ENCODE assay signal across 12 mouse cellular contexts in the genomic region with DNA sequence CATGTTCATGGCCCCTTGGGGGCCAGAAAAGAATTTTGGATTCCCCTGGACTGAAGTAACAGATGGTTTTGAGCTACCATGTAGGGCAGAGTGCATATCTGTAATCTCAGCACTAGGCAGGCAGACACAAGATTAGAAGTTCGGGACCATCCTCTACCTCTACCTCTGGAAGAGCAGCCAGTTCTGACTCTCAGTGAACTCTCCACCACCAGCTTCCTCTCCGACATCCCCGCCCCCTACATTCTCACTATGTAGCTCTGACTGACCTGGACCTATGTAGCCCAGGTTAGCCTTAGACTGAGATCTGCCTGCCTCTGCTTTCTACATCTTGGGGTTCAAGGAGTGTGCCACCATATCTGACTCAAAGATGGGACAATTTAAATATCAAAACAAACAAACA. TPM values are rescaled to one million over a fixed set of nuclear protein-coding genes. Genes with fewer than 3 reads are reported as not detected.
DNase-seq lines count a peak whose midpoint lies in the region; ATAC-seq and TF ChIP-seq lines count a peak whose summit lies in the region.
"Had no signal": no experiment of that assay in that cellular context is flagged by ENCODE, and none has a peak within 500 bp of the region (broad histone marks: within the 10 kb centered on the region; RNA-seq: fewer than 3 reads in every experiment).

No protein-coding gene starts in this region.

- H3K9me3 ChIP-seq in hindbrain, embryonic 10.5 days, result 0 out of 2 replicates have a peak, but pooled peaks cover 5% of the 10 kb centered on the region
- no peaks in the 10 kb centered on the region for H3K9me3 ChIP-seq in hindbrain, embryonic 13.5 days
- H3K9me3 ChIP-seq in midbrain, embryonic 10.5 days (replicated peaks), result no peaks in the 10 kb centered on the region
- H3K9me3 ChIP-seq in midbrain, postnatal 0 days (ENCODE audit: low read length), result no peaks in the 10 kb centered on the region
- no peaks in the 10 kb centered on the region for H3K9me3 ChIP-seq in hindbrain, embryonic 16.5 days (ENCODE audit: control insufficient read depth, low read length)
- H3K9me3 ChIP-seq in stomach, embryonic 15.5 days, result no peaks in the 10 kb centered on the region
- H3K9me3 ChIP-seq: liver, embryonic 15.5 days had no signal

- peaks cover 27% of the 10 kb centered on the region for H3K4me1 ChIP-seq in hindbrain, embryonic 10.5 days (replicated peaks)
- H3K4me1 ChIP-seq in hindbrain, embryonic 13.5 days (replicated peaks), result peaks cover 16% of the 10 kb centered on the region
- H3K4me1 ChIP-seq in midbrain, embryonic 10.5 days, result peaks cover 21% of the 10 kb centered on the region
- no peaks in the 10 kb centered on the region for H3K4me1 ChIP-seq in midbrain, postnatal 0 days (ENCODE audit: insufficient read depth, low read length)
- H3K4me1 ChIP-seq in hindbrain, embryonic 16.5 days (ENCODE audit: control insufficient read depth, insufficient read depth, low read depth, low read length), result peaks cover 14% of the 10 kb centered on the region
- peaks cover 29% of the 10 kb centered on the region for H3K4me1 ChIP-seq in stomach, embryonic 15.5 days

- H3K9ac ChIP-seq in hindbrain, embryonic 13.5 days, result no peak overlapping the region
- no peak overlapping the region for H3K9ac ChIP-seq in midbrain, postnatal 0 days (replicated peaks; ENCODE audit: low read length, poor library complexity, severe bottlenecking)
- no peak overlapping the region for H3K9ac ChIP-seq in hindbrain, embryonic 16.5 days (ENCODE audit: low read depth, low read length)
- no peak overlapping the region for H3K9ac ChIP-seq in stomach, embryonic 15.5 days

- ATAC-seq in hindbrain, embryonic 13.5 days (ENCODE audit: low FRiP score), result no peak
- ATAC-seq in midbrain, postnatal 0 days (ENCODE audit: low FRiP score), result no peak
- no peak for ATAC-seq in hindbrain, embryonic 16.5 days
- ATAC-seq in stomach, embryonic 15.5 days (ENCODE audit: insufficient read depth, low FRiP score, low read depth), result no peak

- TF ChIP-seq CTCF in midbrain, postnatal 0 days (IDR thresholded peaks at IDR 0.05), result no peak

- peaks cover 16% of the 10 kb centered on the region for H3K36me3 ChIP-seq in hindbrain, embryonic 10.5 days
- peaks cover 16% of the 10 kb centered on the region for H3K36me3 ChIP-seq in hindbrain, embryonic 13.5 days
- H3K36me3 ChIP-seq in midbrain, embryonic 10.5 days, result peaks cover 16% of the 10 kb centered on the region
- peaks cover 3% of the 10 kb centered on the region; the same call in 1 of the 2 replicates for H3K36me3 ChIP-seq in midbrain, postnatal 0 days (ENCODE audit: insufficient read depth, low read length)
- H3K36me3 ChIP-seq in hindbrain, embryonic 16.5 days (ENCODE audit: control insufficient read depth, insufficient read depth, low read length), result peaks cover 7% of the 10 kb centered on the region
- 0 out of 2 replicates have a peak, but pooled peaks cover 3% of the 10 kb centered on the region for H3K36me3 ChIP-seq in stomach, embryonic 15.5 days

- no peak overlapping the region for H3K4me2 ChIP-seq in hindbrain, embryonic 13.5 days
- H3K4me2 ChIP-seq in midbrain, postnatal 0 days (ENCODE audit: low read depth, low read length, poor library complexity, severe bottlenecking), result no peak overlapping the region
- peak overlapping the region; percentile 55 for H3K4me2 ChIP-seq in hindbrain, embryonic 16.5 days (ENCODE audit: low read length)
- peak overlapping the region; percentile 57 for H3K4me2 ChIP-seq in stomach, embryonic 15.5 days

- peak overlapping the region; percentile 54; the same call in 1 of the 2 replicates for H3K4me3 ChIP-seq in hindbrain, embryonic 10.5 days
- H3K4me3 ChIP-seq in hindbrain, embryonic 13.5 days, result no peak overlapping the region
- H3K4me3 ChIP-seq in midbrain, embryonic 10.5 days, result peak overlapping the region; percentile 55; the same call in 1 of the 2 replicates
- no peak overlapping the region for H3K4me3 ChIP-seq in midbrain, postnatal 0 days (ENCODE audit: low read depth, low read length)
- H3K4me3 ChIP-seq in hindbrain, embryonic 16.5 days (ENCODE audit: low read length), result no peak overlapping the region
- H3K4me3 ChIP-seq in stomach, embryonic 15.5 days (replicated peaks), result peak overlapping the region; percentile 58

- H3K27me3 ChIP-seq in hindbrain, embryonic 10.5 days (ENCODE audit: insufficient read depth, poor library complexity, severe bottlenecking), result no peaks in the 10 kb centered on the region; the same call in 1 of the 2 replicates
- H3K27me3 ChIP-seq in hindbrain, embryonic 13.5 days, result no peaks in the 10 kb centered on the region
- 0 out of 2 replicates have a peak, but pooled peaks cover 3% of the 10 kb centered on the region for H3K27me3 ChIP-seq in midbrain, embryonic 10.5 days (ENCODE audit: low read depth, poor library complexity, severe bottlenecking)
- no peaks in the 10 kb centered on the region for H3K27me3 ChIP-seq in midbrain, postnatal 0 days (ENCODE audit: insufficient read depth, low read length)
- no peaks in the 10 kb centered on the region for H3K27me3 ChIP-seq in hindbrain, embryonic 16.5 days (replicated peaks; ENCODE audit: control insufficient read depth, insufficient read depth, low read length)
- H3K27me3 ChIP-seq in stomach, embryonic 15.5 days (replicated peaks), result no peaks in the 10 kb centered on the region

- no peak overlapping the region for H3K27ac ChIP-seq in hindbrain, embryonic 10.5 days
- H3K27ac ChIP-seq in hindbrain, embryonic 13.5 days, result no peak overlapping the region
- no peak overlapping the region for H3K27ac ChIP-seq in midbrain, embryonic 10.5 days (replicated peaks)
- H3K27ac ChIP-seq in midbrain, postnatal 0 days (ENCODE audit: low read depth, low read length), result no peak overlapping the region
- no peak overlapping the region for H3K27ac ChIP-seq in hindbrain, embryonic 16.5 days (ENCODE audit: low read depth, low read length)
- no peak overlapping the region for H3K27ac ChIP-seq in stomach, embryonic 15.5 days
- H3K27ac ChIP-seq: liver, embryonic 15.5 days had no signal

- DNase-seq in hindbrain, embryonic 10.5 days (ENCODE audit: low spot score), result no peak
- DNase-seq in midbrain, embryonic 10.5 days (ENCODE audit: low spot score), result no peak
- no peak for DNase-seq in midbrain, postnatal 0 days (ENCODE audit: low spot score)
- DNase-seq in right cerebral cortex, postnatal 4 days, result no peak
- no peak for DNase-seq in kidney, adult 11 months
- DNase-seq: adrenal gland, adult 2 months; cerebellum, postnatal 14 days; kidney, postnatal 36 days had no signal

- 80% methylated on average over 3 of the region's 3 CpGs for WGBS in hindbrain, embryonic 10.5 days
- WGBS in hindbrain, embryonic 13.5 days, result 90% methylated on average over 3 of the region's 3 CpGs
- WGBS in midbrain, embryonic 10.5 days, result 78% methylated on average over 3 of the region's 3 CpGs
- 81% methylated on average over 3 of the region's 3 CpGs for WGBS in midbrain, postnatal 0 days
- 84% methylated on average over 3 of the region's 3 CpGs for WGBS in hindbrain, embryonic 16.5 days
- 60% methylated on average over 3 of the region's 3 CpGs for WGBS in stomach, embryonic 15.5 days

RNA-seq across cellular contexts. Expression of a gene that starts 0.9 kb away (rescaled TPM):
- polyA plus RNA-seq in hindbrain, embryonic 10.5 days (2016; fragmentation: Nextera tagmentation; extraction: Ambion mirVana), result 12.1 and 12.5 TPM in 2 replicates
- polyA plus RNA-seq in hindbrain, embryonic 13.5 days (2015; fragmentation: Nextera tagmentation; extraction: Ambion mirVana), result 5.2 and 6.4 TPM in 2 replicates
- 12.5 and 13.6 TPM in 2 replicates for polyA plus RNA-seq in midbrain, embryonic 10.5 days (2016; fragmentation: Nextera tagmentation; extraction: Ambion mirVana)
- total RNA-seq in midbrain, postnatal 0 days (2014; rRNA removed), result 5.6 and 5.9 TPM in 2 replicates
- polyA plus RNA-seq in midbrain, postnatal 0 days (2015; fragmentation: Nextera tagmentation; extraction: Ambion mirVana), result 3.9 and 4.3 TPM in 2 replicates
- polyA plus RNA-seq in hindbrain, embryonic 16.5 days (2015; fragmentation: Nextera tagmentation; extraction: Ambion mirVana), result 5.6 and 9.5 TPM in 2 replicates
- polyA plus RNA-seq in stomach, embryonic 15.5 days (2015; fragmentation: Nextera tagmentation; extraction: Ambion mirVana), result 49.0 and 49.6 TPM in 2 replicates

RNA-seq across cellular contexts. Expression of a gene that starts 20.6 kb away (rescaled TPM):
- 170 and 182 TPM in 2 replicates for polyA plus RNA-seq in hindbrain, embryonic 10.5 days (2016; fragmentation: Nextera tagmentation; extraction: Ambion mirVana)
- polyA plus RNA-seq in hindbrain, embryonic 13.5 days (2015; fragmentation: Nextera tagmentation; extraction: Ambion mirVana), result 133 and 135 TPM in 2 replicates
- 181 and 183 TPM in 2 replicates for polyA plus RNA-seq in midbrain, embryonic 10.5 days (2016; fragmentation: Nextera tagmentation; extraction: Ambion mirVana)
- total RNA-seq in midbrain, postnatal 0 days (2014; rRNA removed), result 82.8 and 104 TPM in 2 replicates
- polyA plus RNA-seq in midbrain, postnatal 0 days (2015; fragmentation: Nextera tagmentation; extraction: Ambion mirVana), result 128 and 143 TPM in 2 replicates
- polyA plus RNA-seq in hindbrain, embryonic 16.5 days (2015; fragmentation: Nextera tagmentation; extraction: Ambion mirVana), result 104 and 111 TPM in 2 replicates
- 173 and 183 TPM in 2 replicates for polyA plus RNA-seq in stomach, embryonic 15.5 days (2015; fragmentation: Nextera tagmentation; extraction: Ambion mirVana)

RNA-seq across cellular contexts. Expression of a gene that starts 44.3 kb away (rescaled TPM):
- polyA plus RNA-seq in hindbrain, embryonic 10.5 days (2016; fragmentation: Nextera tagmentation; extraction: Ambion mirVana), result 902 and 1,086 TPM in 2 replicates
- polyA plus RNA-seq in hindbrain, embryonic 13.5 days (2015; fragmentation: Nextera tagmentation; extraction: Ambion mirVana), result 1,371 and 1,383 TPM in 2 replicates
- polyA plus RNA-seq in midbrain, embryonic 10.5 days (2016; fragmentation: Nextera tagmentation; extraction: Ambion mirVana), result 864 and 990 TPM in 2 replicates
- total RNA-seq in midbrain, postnatal 0 days (2014; rRNA removed), result 718 and 730 TPM in 2 replicates
- polyA plus RNA-seq in midbrain, postnatal 0 days (2015; fragmentation: Nextera tagmentation; extraction: Ambion mirVana), result 2,106 and 2,315 TPM in 2 replicates
- polyA plus RNA-seq in hindbrain, embryonic 16.5 days (2015; fragmentation: Nextera tagmentation; extraction: Ambion mirVana), result 1,540 and 1,671 TPM in 2 replicates
- polyA plus RNA-seq in stomach, embryonic 15.5 days (2015; fragmentation: Nextera tagmentation; extraction: Ambion mirVana), result 686 and 711 TPM in 2 replicates

Comparison
In these comparisons a context has a peak if more than half of its experiments do, and no peak if none do; other contexts are left out.
1. H3K4me3 ChIP-seq: peak in hindbrain, embryonic 10.5 days (single experiment), midbrain, embryonic 10.5 days (single experiment) and stomach, embryonic 15.5 days (single experiment); none in hindbrain, embryonic 13.5 days (single experiment), midbrain, postnatal 0 days (single experiment) and hindbrain, embryonic 16.5 days (single experiment).
2. H3K4me2 ChIP-seq: peak in hindbrain, embryonic 16.5 days (single experiment) and stomach, embryonic 15.5 days (single experiment); none in hindbrain, embryonic 13.5 days (single experiment) and midbrain, postnatal 0 days (single experiment).